Mouse (Mus musculus) embryo, embryonic 10.5 days (tissue): ENCODE results near the gene Ppm1l.

Source experiments
- DNase-seq: peaks from one replicate; pipeline ENCODE4 v3.0.0-alpha.2; 2015; ENCODE audit warnings: low spot score

Gene Ppm1l

DNA sequence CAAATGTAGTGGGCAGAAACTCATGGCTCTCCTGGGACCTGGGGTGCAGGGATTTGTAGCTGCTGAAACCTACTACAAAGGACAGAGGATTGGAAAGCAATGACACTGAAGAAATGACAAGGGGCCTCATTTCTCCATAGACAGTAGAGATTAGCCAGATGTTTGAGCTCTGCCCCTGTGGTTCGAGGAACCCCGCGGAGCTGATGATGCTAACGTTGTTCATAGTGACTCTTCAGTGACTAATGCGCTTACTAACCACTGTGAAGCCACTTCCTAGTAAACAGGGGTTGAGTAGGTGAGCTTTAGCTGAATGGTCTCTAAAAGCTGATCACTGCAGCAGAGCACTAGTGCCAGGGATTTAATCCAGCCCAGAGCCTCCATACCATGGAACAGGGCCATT is 124.1 kb downstream of the Ppm1l start:
- no peak for DNase-seq

DNA sequence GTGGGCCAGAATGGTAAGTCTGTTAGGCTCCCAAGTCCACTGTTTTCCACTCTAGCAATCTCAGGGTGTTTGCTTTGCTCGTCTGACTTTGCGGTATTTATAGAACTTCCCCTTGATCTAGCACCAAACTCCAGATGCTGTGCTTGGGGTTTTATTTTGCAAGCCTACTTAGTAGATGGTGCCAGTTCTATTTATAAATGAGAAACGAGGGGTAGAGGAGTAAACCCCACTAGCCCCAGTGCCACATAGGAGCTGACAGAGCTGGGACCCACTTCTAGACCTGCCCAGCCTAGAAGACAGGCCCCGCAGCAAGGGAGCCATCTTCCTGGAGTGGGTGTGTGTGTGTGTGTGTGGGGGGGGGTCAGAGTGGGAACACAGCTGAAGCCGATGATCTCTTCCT is 130.3 kb downstream of the Ppm1l start:
- DNase-seq = no peak

DNA sequence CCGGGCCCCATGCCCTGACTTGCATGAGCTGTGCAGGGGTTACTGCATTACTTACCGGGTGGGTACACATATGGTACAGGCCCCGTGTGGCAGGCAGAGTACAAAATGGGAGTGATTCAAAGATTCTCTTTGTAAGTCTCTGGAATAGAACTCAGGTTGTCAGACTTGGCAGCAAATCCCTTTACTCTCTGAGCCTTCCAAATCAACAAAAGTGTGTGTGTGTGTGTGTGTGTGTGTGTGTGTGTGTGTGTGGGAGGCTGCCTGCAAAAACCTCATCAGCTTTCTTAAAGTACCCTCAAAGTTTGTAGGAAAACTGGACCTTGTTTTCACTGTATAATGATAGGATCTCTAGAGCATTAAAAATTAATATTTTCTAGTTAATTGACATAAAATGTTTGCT is 132.4 kb downstream of the Ppm1l start:
- DNase-seq = no peak

DNA sequence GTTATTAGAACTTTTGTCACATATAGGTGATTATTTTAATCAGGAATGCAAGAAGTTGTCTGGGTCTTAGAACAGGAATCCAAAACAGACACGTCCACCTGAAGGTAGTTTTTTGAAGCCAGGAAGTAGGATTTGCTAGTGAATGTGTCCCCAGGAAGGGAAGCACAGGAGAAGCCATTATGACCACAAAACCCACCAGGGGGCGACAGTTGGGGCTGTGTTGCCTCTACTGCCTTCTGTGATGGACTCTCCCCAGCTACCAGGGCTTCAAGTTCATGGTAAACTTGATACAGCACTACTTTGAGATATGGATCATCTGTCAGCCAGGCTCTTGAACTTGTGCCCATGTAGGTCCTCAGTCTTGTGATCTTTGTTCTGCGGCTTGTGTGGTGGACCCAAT is 137.7 kb downstream of the Ppm1l start:
- no peak for DNase-seq

DNA sequence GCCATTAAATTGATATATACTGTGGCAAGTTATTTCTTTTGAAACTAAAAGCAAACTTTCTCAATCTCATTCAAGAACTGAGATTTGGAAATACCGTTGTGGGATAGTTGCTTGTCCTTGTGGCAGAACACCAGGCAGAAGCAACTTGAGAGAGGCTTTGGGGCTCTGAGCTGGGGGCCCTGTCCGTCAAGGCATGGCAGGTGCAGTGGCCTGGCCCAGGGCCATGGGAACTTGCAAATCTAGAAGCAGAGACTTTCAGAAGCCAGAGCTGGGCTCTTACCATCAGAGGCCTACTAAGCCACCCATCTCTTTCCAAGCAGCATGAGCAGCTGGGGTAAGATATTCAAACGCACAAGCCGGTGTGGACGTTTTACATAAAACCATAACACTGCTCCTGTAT is 139.4 kb downstream of the Ppm1l start:
- no peak for DNase-seq

DNA sequence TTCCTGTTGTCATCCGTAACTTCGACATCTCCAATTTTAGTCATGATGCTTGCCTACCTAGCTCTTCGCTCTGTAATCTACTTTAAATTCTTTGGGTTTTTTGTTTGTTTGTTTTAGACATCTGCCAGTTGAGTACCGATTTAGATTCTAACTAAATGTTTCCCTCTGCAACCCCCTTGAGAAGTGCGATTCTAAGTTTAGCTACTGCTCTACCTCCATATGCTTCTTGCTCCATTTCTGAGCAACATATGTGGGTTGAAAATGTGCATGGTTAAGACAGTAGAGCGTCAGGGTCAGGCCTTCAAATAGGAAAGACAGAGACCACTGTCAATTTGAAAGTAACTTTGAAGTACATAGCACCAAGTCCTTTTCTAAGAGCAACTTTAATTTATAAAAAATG is 142.1 kb downstream of the Ppm1l start:
- no peak for DNase-seq

DNA sequence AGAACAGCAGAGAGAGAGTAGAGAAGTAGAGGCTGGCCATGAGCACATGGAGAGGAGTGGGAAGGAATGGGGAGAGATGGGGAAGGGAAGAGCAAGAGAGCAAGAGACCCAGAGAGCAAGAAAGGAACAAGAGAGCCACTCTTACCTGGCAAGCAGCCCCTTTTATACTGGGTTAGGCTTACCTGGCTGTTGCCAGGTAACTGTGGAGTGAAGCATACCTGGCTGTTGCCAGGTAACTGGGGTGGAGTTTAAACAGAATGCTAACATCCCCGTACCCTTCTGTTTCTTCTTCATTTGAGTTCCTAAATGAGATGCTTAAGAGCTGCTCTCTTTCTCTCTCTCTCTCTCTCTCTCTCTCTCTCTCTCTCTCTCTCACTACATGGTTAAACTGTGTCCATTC is 145.3 kb downstream of the Ppm1l start:
- no peak for DNase-seq

DNA sequence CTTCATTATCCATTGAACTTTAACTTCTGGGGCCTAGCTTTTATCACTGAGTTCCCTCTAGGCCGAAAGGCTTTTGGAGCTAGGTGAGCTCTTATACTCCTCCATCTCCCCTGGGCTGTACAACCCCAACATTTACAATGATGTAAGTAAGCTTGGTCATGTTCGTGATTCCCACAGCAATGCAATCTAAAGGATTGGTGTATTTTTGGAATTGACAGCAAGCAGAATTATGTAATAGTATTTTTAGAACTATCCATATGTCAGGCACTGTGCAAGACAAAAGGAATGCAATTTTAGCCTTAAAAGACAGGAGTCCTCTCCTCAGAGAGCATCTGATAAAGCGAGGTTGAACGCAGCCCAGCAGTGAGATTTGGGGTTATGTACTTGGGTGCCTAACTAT is 149.1 kb downstream of the Ppm1l start:
- DNase-seq = no peak

DNA sequence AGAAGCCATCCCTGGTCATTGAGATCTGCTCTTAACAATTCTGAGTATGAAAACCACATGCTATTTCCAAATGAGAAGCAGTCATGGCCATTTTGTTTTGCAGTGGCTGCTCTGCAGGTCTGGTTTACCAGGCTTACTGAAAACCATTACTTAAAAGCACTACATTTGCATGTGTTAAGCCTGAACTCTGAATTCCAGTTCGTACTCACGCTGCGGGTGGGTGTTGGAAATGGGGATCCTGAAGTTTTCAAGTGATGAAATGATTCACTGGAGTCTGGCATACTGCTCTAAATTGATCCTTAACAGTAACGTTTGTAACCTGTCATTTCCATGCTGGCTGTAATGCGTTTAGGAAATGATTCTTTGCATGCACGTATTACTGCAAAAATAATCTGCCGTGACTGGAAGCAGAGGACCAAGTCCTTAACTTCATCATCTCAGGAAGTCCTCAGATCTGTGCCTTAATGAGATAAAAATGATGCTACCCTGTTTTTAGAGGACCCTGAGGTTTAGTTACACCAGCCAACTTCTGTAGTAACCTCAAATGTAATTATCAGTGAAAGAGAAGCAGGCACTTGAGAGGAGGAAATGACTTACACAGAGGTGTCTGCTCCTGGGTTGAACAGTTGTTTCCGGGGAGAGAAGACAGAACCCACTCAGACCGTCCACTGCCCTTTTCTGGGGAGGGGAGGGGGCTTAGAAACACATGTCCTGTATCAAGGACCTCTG is 151.8 kb downstream of the Ppm1l start:
- DNase-seq = no peak

DNA sequence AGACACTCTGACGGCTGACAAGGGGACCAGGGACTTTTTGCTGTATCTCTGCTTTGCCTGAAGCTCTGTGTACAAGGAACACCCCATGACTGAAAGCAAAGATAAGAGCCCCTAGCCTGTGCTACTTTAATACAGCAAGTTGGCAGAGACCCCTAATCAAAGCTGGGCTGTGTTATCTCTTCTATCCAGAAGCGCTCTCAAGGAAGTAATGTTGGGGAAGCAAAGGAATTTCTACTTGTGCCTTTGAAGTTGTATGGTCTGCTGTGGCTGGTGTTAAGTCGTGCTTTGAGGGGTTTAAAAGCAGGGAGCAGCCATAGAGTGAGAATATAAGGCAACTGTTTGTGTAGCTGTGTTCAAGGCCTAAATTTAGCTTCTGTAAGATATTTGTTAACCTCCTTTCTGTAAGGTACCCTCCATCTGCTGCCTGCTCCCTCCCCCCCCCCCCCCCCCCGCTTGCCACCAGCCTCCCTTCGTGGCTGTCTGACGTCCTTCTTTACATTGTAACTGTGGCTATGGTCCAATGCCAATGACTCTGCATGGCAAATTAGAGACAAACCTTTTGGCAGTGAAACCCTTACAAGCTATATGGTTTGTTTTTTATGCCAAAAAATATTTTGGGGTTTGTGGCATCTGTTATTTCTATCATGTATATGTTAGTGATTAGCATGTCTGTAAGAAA is 152.9 kb downstream of the Ppm1l start:
- DNase-seq = peak; percentile 28

DNA sequence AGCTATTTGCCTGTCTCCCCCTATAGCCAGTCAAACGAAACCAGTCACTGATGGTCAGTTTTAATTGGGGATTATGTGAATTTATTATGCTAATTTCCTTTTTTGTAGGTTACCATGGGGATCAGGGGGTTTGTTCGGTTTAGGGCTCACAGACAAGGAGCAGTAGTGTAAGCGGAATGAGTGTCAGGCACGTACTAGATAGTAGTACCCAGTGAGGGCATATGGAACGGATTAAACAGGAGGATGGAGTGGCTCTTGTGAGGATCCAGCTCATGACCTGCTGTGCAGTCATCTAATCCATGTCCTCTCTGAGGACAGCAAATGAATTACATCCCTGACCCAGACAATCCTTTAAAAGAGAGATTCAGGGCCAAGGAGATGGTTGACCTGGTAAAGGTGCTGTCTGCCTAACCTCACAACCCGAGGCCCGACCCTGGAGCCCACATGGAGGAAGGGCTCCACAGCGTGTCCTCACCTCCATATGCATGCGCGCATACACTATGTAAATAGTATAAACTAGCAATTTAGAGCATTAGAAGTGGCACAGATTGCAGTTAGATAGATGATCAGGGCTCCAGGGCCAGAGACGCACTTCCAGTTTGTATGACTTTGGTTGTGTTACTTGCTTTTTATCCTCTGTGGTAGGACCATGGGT is 153.6 kb downstream of the Ppm1l start:
- DNase-seq = peak; percentile 54

DNA sequence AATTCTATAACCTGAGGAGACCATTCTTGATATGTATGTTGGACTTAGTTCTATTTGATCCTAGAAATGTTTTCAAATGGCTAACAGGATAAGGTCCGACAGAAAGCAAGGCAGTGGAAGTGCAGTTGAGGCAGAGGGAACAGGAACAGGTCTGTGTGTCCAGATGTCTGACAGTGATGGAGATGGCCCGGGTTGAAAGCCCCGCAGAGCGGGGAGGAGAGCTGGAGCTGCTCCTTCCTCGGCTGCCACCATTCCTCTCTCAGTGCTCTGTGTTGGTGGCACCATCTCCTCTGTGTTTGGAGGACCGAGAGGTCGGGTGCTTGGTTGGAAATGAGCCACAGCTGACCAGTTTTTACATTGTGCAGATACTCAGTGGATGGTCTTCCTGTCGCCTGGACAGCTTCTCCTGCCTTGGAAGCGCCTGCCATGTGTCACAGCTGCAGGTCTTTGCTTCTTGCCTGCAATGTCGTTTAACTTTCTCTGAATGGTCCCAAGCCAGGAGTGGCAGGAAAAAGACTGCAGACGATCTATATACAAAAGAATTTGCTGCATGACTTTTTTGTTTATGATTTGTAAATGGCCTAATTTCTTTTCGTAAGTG is 159.3 kb downstream of the Ppm1l start:
- no peak for DNase-seq

DNA sequence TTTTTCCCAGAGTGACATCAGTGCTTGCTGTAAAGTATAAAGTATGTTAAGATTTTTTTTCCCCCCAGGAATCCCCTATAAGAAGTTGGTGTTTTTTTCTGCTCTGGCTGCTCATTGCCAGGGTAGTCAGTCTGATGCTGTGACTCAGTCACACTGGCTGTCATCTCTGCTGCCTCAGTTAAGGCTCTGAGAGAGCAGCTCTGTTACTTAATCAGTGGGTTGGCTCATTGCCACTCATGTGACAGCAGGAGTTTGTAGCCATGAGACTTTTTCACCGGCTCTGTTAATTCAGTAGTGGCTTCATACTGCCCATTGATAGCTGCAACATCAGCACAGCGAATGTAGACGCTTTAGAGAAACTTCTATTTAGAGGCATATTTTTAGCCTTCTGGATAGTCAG is 163.3 kb downstream of the Ppm1l start:
- DNase-seq = no peak

DNA sequence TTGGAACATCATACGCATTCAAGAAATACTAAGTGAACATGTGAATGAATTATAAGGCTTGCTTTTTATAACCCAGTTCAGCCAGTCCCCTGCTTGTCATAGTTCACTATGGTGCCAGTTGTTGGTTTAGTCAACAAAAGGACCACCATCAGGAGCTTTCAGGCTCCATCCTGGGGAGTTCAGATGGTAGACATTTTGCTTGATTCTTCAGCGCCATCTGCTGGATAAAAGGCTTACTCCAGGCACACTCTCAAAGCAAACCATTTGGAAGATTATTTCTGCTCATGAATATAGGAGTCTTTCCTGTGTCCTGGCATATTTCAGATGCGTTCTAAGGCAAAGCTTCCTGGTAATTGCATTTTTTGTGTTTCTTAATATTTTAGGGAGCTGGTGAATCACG is 165.2 kb downstream of the Ppm1l start:
- DNase-seq = peak; percentile 89

DNA sequence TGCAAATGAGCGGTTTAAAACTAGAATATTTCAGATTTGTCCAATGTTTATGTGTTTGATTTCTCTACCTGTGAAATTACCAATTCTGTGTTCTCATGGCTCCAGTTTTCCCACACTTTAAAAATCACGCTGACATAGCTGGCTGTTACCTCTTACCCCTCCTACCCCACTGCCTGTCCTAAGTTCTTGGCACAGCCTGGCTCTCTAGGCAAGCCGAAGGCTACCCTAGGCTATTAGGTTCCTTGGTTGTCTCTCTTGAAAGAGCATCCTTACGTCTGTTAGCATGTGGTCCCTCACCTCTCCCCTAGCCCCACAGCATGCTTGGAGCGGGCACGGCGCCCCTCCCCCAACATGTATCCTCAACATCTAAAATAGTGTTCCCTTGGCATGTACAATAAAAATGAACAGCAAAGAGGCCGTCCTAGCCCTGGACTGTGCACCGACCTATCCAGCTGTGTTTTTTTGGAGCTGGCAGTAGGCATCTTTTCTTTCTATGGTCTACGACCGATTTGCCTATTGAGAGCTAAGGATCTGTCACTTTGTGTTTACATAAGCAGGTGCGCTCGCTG is 167.4 kb downstream of the Ppm1l start:
- DNase-seq = no peak

DNA sequence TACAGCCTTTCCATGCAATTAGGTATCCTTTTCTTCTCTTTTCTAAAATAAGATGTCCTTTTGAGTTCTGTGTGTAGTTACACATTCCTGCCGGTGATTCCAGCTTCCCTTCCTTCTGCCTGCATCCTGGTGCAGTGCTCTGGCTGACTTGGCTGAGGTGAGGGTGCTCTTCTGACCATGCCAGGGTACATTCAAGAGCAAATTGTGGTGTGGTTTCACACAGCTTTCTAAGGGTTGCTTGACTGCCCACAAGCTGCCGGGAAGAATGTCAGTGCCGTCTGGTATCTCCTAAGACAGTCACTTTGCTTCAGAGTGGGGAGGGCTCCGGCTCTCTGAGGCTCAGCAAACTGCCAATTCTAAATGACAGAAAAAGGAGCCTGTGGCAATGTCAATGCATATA is 167.9 kb downstream of the Ppm1l start:
- DNase-seq = no peak

DNA sequence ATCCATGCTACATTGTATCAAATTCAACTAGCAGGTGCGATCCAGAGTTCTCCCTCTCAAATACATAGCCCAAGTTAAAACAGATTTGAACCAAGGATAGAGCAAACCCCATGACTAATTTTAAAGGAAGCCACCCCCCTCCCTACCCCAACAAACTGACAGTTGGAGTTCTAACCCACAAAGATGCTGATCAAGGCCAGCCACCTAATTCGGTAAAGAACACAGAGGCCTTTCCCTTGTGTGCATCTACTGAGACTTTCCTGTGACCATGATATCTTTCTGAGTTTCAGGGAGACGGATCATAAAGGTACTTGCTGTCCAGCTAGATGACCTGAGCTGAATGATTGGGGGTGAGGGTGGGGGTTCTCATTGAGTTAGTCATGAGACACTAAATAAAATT is 168.7 kb downstream of the Ppm1l start:
- no peak for DNase-seq

DNA sequence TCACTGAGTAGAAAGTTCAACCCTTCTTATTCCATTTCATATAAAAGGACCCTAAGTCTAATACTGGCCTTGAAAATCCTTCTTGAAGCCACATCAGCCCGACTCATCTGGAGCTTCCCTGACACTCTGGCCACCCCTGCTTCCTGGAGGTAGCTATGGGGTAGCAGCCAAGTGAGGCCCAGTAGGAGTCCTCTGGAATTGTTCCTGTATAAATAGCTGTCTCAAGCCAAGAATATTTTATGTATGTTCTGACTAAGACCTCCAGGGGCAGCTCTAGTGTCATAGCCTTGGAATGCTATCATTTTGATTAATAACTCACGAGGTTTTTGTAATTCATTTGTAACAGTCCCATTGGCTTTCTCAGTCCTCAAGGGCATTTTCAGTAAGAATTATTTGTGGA is 169.1 kb downstream of the Ppm1l start:
- no peak for DNase-seq

DNA sequence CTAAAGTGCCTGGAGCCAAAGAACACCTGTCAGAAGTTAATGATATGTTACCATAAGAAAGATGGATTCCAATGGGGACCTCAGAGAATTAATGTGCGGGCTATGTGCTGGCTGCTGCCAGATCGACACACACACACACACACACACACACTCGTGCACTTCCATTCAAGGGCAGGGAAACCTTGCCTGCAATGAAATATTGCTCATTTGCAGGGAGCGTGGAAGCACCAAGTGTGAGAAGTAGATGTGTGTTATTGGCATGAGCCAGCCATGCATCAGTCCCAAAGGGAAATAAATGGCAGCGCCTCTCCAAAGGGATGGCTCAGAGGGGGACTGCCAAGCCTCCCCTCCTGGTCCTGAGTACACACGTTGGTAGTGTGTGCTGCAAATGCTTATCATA is 170.8 kb downstream of the Ppm1l start:
- no peak for DNase-seq

DNA sequence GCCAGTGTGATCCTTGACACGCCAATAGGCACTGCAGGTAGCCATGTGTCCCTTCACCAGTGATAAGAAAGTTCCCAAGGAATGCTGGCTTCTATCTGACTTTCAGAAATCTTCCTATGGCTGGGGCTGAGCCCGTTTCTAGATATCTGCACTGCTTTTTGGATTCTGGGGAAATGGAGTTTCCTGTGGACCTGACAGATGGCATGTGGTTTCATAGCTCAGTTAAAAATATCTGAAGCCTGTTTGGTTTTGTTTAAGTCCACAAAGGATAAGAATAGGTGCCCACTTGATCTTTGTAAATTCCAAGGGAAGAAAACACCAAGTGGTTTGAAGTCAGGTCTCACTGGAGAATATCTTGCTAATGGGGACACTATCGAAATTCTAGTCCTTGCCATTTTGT is 173.0 kb downstream of the Ppm1l start:
- DNase-seq = no peak

DNA sequence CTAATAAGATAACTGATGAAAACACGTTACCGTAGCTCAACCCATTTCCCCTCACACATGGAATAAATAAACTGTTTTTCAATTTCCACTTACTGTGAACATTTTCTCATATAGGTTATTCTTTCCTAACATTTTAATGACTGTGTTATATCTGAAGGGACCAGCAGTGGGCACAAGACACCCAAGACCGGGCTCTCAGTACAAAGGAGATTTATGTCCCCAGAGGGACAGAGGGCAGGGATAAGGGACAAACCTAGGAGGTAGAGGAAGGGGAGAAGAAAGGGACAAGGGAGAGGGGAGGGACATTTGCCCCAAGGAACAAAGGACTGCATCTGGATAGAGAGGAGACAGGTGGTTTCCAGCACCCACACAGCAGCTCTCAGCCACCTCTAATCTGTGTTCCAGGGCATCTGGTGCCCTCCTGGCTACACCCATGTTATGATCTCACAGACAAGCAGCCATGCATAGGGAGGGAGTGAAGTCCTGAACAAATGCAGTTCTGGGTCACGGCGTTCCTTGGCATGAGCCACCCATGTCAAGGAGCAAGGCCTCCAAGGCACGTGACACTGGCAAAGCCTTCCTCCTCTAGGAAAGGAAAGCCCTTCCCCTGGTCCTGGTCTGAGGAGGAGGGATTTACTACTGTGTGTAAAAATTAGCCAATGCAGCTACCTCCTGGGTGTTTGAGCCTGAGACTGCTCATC is 174.5 kb downstream of the Ppm1l start:
- DNase-seq = no peak
